Mouse (Mus musculus) olfactory bulb, adult 2 months (tissue): ENCODE data around the gene Dcxr.

Experiments used
- CTCF ChIP-seq: fragments of 200-500 bp; IDR thresholded peaks from 2 replicates; pipeline ENCODE4 v1.5.1; 2012; ENCODE audit warnings: low read depth, mild to moderate bottlenecking, low read length, moderate library complexity; ENCODE audit not compliant: insufficient read depth
- POLR2A ChIP-seq: fragments of 200-500 bp; IDR thresholded peaks from 2 replicates; pipeline ENCODE4 v1.6.1; 2012; ENCODE audit warnings: mild to moderate bottlenecking, low read depth, low read length, moderate library complexity; ENCODE audit not compliant: insufficient read depth

GRCm38 (mm10) chr11:120719242-120719641, 7.8 kb downstream of the Dcxr start:
- no peak for TF ChIP-seq CTCF
- no peak for TF ChIP-seq POLR2A
